Mouse (Mus musculus) heart, adult 2 months (tissue): ENCODE measurements around the gene Scaf1.

ENCODE experiments used
- CTCF ChIP-seq: fragments of 200-600 bp; IDR thresholded peaks from 2 replicates; pipeline ENCODE4 v1.8.1; 2022; ENCODE audit warnings: antibody characterized with exemption, mild to moderate bottlenecking, moderate library complexity
- POLR2A ChIP-seq: fragments of 200-500 bp; IDR thresholded peaks from 2 replicates; pipeline ENCODE4 v1.6.1; 2011; ENCODE audit warnings: mild to moderate bottlenecking, low read depth, low read length, control low read depth; ENCODE audit not compliant: insufficient read depth

- no peak for TF ChIP-seq CTCF
- no peak for TF ChIP-seq POLR2A
Observed at GRCm38 (mm10) chr7:45012011-45012410, 4.2 kb downstream of the Scaf1 start.
